Mouse (Mus musculus) large intestine, adult 2 months (tissue): ENCODE results near the gene Ufsp1. TPM values are rescaled to one million over a fixed set of nuclear protein-coding genes. Genes with fewer than 3 reads are reported as not detected.
A peak's percentile ranks its signal among the peaks of the same experiment; 100 is the strongest.

Experiments used
- DNase-seq: peaks from one replicate; pipeline ENCODE4 v3.0.0-alpha.2; 2012; ENCODE audit warnings: low read depth, low spot score
- WGBS: fragments of 180-500 bp; shearing (Covaris S2); methylation state at CpG from one replicate; pipeline ENCODE4 v1.1.7; 2018; 5-methylcytosine and 5-hydroxymethylcytosine counted together
- polyA plus RNA-seq: library from polyadenylated mRNA; depleted of rRNA; stranded (reverse); fragments of >200 nt; gene quantifications from 2 replicates; pipeline ENCODE4 v1.2.3, GENCODE M21; 2012; rRNA removed

Gene Ufsp1
- polyA plus RNA-seq, 1 experiment = 10.4 TPM

- 84% methylated on average over 7 of the region's 7 CpGs for WGBS
- no peak for DNase-seq
Observed at GRCm38 (mm10) chr5:137330910-137331309, 36.5 kb downstream of the Ufsp1 start.

GRCm38 (mm10) chr5:137332857-137333511 is 38.6 kb downstream of the Ufsp1 start:
- 17% methylated on average over 15 of the region's 15 CpGs for WGBS
- no peak for DNase-seq

- peak; percentile 92 for DNase-seq
- under 1% methylated on average over 44 of the region's 44 CpGs for WGBS
Observed at GRCm38 (mm10) chr5:137333512-137334174, 39.2 kb downstream of the Ufsp1 start, which contains the start of gene Slc12a9. Slc12a9 (minus strand) TSS chr5:137333597.

- DNase-seq = no peak
- 27% methylated on average over 10 of the region's 10 CpGs for WGBS
Observed at GRCm38 (mm10) chr5:137334317-137334716, 39.9 kb downstream of the Ufsp1 start.

- no peak for DNase-seq
Observed at GRCm38 (mm10) chr5:137335066-137335465, 40.6 kb downstream of the Ufsp1 start.

GRCm38 (mm10) chr5:137337190-137337589 is 42.8 kb downstream of the Ufsp1 start:
- no peak for DNase-seq
- WGBS = 66% methylated on average over 8 of the region's 8 CpGs

More at GRCm38 (mm10) chr5:137335066-137335465, 40.6 kb downstream of the Ufsp1 start:
- WGBS = 68% methylated on average over 6 of the region's 6 CpGs

GRCm38 (mm10) chr5:137338256-137338655 is 43.8 kb downstream of the Ufsp1 start:
- DNase-seq = peak; percentile 90
- under 1% methylated on average over 19 of the region's 19 CpGs for WGBS

GRCm38 (mm10) chr5:137338663-137339289 is 44.3 kb downstream of the Ufsp1 start:
- DNase-seq = no peak
- 1% methylated on average over 11 of the region's 11 CpGs for WGBS

- no peak for DNase-seq
- 26% methylated on average over 22 of the region's 22 CpGs for WGBS
Observed at GRCm38 (mm10) chr5:137339290-137339979, 45.0 kb downstream of the Ufsp1 start.

- 76% methylated on average over 6 of the region's 6 CpGs for WGBS
- no peak for DNase-seq
Observed at GRCm38 (mm10) chr5:137340222-137340621, 45.8 kb downstream of the Ufsp1 start.

GRCm38 (mm10) chr5:137342407-137343012 is 48.1 kb downstream of the Ufsp1 start:
- no peak for DNase-seq
- 24% methylated on average over 7 of the region's 7 CpGs for WGBS

- DNase-seq = no peak
- WGBS = 97% methylated on average over 5 of the region's 5 CpGs
Observed at GRCm38 (mm10) chr5:137343412-137343811, 49.0 kb downstream of the Ufsp1 start.

GRCm38 (mm10) chr5:137343869-137344268 is 49.4 kb downstream of the Ufsp1 start:
- no peak for DNase-seq

Other genes with a start within 250 kb of the Ufsp1 start
- 101 and 107 TPM in 2 replicates for gene Ap1s1, start 248.5 kb upstream of the Ufsp1 start, polyA plus RNA-seq
- gene Serpine1, start 222.4 kb upstream of the Ufsp1 start, polyA plus RNA-seq = 0.94 and 1.1 TPM in 2 replicates
- 5.7 and 14.5 TPM in 2 replicates for gene Trim56, start 178.4 kb upstream of the Ufsp1 start, polyA plus RNA-seq
- 519 and 836 TPM in 2 replicates for gene Muc3, start 145.3 kb upstream of the Ufsp1 start, polyA plus RNA-seq
- 75.4 and 98.1 TPM in 2 replicates for gene Muc3a, start 82.2 kb upstream of the Ufsp1 start, polyA plus RNA-seq
- 5.2 and 6.9 TPM in 2 replicates for gene Ache, start 7.1 kb upstream of the Ufsp1 start, polyA plus RNA-seq
- gene Srrt, start 13.0 kb downstream of the Ufsp1 start, polyA plus RNA-seq = 99.8 and 108 TPM in 2 replicates
- gene Trip6, start 19.8 kb downstream of the Ufsp1 start, polyA plus RNA-seq = 11.4 and 12.7 TPM in 2 replicates
- 9.6 and 13.0 TPM in 2 replicates for gene Slc12a9, start 39.0 kb downstream of the Ufsp1 start, polyA plus RNA-seq
- 36.5 and 43.7 TPM in 2 replicates for gene Ephb4, start 55.5 kb downstream of the Ufsp1 start, polyA plus RNA-seq
- 1.4 and 2.8 TPM in 2 replicates for gene Zan, start 182.4 kb downstream of the Ufsp1 start, polyA plus RNA-seq
- gene Pop7, start 207.9 kb downstream of the Ufsp1 start, polyA plus RNA-seq = 46.9 and 57.9 TPM in 2 replicates
- gene Gigyf1, start 223.9 kb downstream of the Ufsp1 start, polyA plus RNA-seq = 9.6 and 13.9 TPM in 2 replicates
- gene Epo, start 238.6 kb downstream of the Ufsp1 start, polyA plus RNA-seq = not detected in 2 replicates
- 967 and 1,025 TPM in 2 replicates for gene Gnb2, start 238.9 kb downstream of the Ufsp1 start, polyA plus RNA-seq